Mouse (Mus musculus) forebrain, embryonic 11.5 days (tissue): ENCODE results near the gene Cyfip2. TPM values are rescaled to one million over a fixed set of nuclear protein-coding genes. Genes with fewer than 3 reads are reported as not detected.

Experiments used
- ATAC-seq: fragments of 200-750 bp; cut with Nextera tagmentation; replicated peaks from 2 replicates; pipeline ENCODE4 v1.8.0; 2017; ENCODE audit warnings: moderate TSS enrichment; ENCODE audit not compliant: low FRiP score
- DNase-seq: peaks from one replicate; pipeline ENCODE4 v3.0.0-alpha.2; 2017; ENCODE audit warnings: low spot score
- H3K27ac ChIP-seq: fragments of 300-500 bp; sonication (generic); 2 replicates; pipeline ENCODE4 v1.5.1; 2014; ENCODE audit warnings: low read depth, low read length
- H3K27me3 ChIP-seq: fragments of 300-500 bp; sonication (generic); 2 replicates; pipeline ENCODE4 v1.6.1; 2014; ENCODE audit warnings: mild to moderate bottlenecking, low read length, mixed read lengths; ENCODE audit not compliant: control insufficient read depth, insufficient read depth
- H3K36me3 ChIP-seq: fragments of 300-500 bp; sonication (generic); 2 replicates; pipeline ENCODE4 v1.6.1; 2014; ENCODE audit warnings: mild to moderate bottlenecking, low read length, moderate library complexity, mixed read lengths; ENCODE audit not compliant: control insufficient read depth, insufficient read depth
- H3K4me1 ChIP-seq: fragments of 300-500 bp; sonication (generic); replicated peaks from 2 replicates; pipeline ENCODE4 v1.6.1; 2014; ENCODE audit warnings: low read length, mixed read lengths; ENCODE audit not compliant: control insufficient read depth, insufficient read depth
- H3K4me2 ChIP-seq: fragments of 300-500 bp; sonication (generic); 2 replicates; pipeline ENCODE4 v1.6.1; 2014; ENCODE audit warnings: low read depth, mild to moderate bottlenecking, low read length, moderate library complexity, mixed read lengths; ENCODE audit not compliant: severe bottlenecking
- H3K4me3 ChIP-seq: fragments of 300-500 bp; sonication (generic); 2 replicates; pipeline ENCODE4 v1.5.1; 2014; ENCODE audit warnings: low read depth, low read length
- H3K9ac ChIP-seq: fragments of 300-500 bp; sonication (generic); 2 replicates; pipeline ENCODE4 v1.6.1; 2014; ENCODE audit warnings: low read length
- H3K9me3 ChIP-seq: fragments of 300-500 bp; sonication (generic); 2 replicates; pipeline ENCODE4 v1.6.1; 2016; ENCODE audit warnings: low read length, mixed read lengths; ENCODE audit not compliant: control insufficient read depth
- WGBS: fragments of 180-500 bp; shearing (Covaris S2); extraction: QIAGEN DNeasy Blood & Tissue Kit; methylation state at CpG from one replicate; pipeline ENCODE4 v1.1.7; 2014; 5-methylcytosine and 5-hydroxymethylcytosine counted together
- polyA plus RNA-seq: library from polyadenylated mRNA; unstranded; fragments of >200 nt; fragmentation: Nextera tagmentation; extraction: Ambion mirVana; gene quantifications from 2 replicates; pipeline ENCODE4 v1.2.1, GENCODE M21; 2014

Cyfip2 gene
- 49.9 and 50.9 TPM in 2 replicates for polyA plus RNA-seq

GRCm38 (mm10) chr11:46312523-46313035 lies at the start of gene Cyfip2:
TSS of gene Cyfip2 (minus strand) at chr11:46312859.
- Histone ChIP-seq H3K4me2 (peak within 1 kb of the TSS; percentile 94), H3K9ac (peak within 1 kb of the TSS; percentile 90), H3K9me3 (no peaks in the 10 kb centered on the region), H3K27me3 (no peaks in the 10 kb centered on the region), H3K4me3 (peak within 1 kb of the TSS; percentile 79), H3K27ac (peak within 1 kb of the TSS; percentile 57), H3K4me1 (peaks cover 18% of the 10 kb centered on the region), H3K36me3 (no peaks in the 10 kb centered on the region)
- WGBS: 7% methylated on average over 14 of the region's 14 CpGs
- DNase-seq (peak; percentile 52), ATAC-seq (0 out of 2 replicates have a peak, but pooled peaks have one; percentile 3)

- ATAC-seq (no peak), DNase-seq (no peak)
- no peak overlapping the region for H3K4me3 ChIP-seq
- H3K9me3 ChIP-seq: no peaks in the 10 kb centered on the region
- H3K9ac ChIP-seq: no peak overlapping the region
- 75% methylated on average over 2 of the region's 2 CpGs for WGBS
- H3K36me3 ChIP-seq: no peaks in the 10 kb centered on the region
- H3K27ac ChIP-seq: no peak overlapping the region
- no peak overlapping the region for H3K4me2 ChIP-seq
- no peaks in the 10 kb centered on the region for H3K27me3 ChIP-seq
- no peaks in the 10 kb centered on the region for H3K4me1 ChIP-seq
These were observed 48.5 kb upstream of the Cyfip2 start for GRCm38 (mm10) chr11:46360991-46361665.

GRCm38 (mm10) chr11:46358369-46358768 lies 45.7 kb upstream of the Cyfip2 start:
- Histone ChIP-seq H3K9ac (no peak overlapping the region), H3K36me3 (no peaks in the 10 kb centered on the region), H3K4me2 (no peak overlapping the region), H3K4me1 (no peaks in the 10 kb centered on the region), H3K9me3 (no peaks in the 10 kb centered on the region), H3K27me3 (no peaks in the 10 kb centered on the region), H3K4me3 (no peak overlapping the region), H3K27ac (no peak overlapping the region)
- WGBS: 54% methylated on average over 1 of the region's 1 CpGs
- DNase-seq (no peak), ATAC-seq (no peak)

- Histone ChIP-seq H3K27me3 (no peaks in the 10 kb centered on the region), H3K9me3 (no peaks in the 10 kb centered on the region), H3K4me2 (no peak overlapping the region), H3K36me3 (no peaks in the 10 kb centered on the region), H3K9ac (no peak overlapping the region), H3K4me1 (no peaks in the 10 kb centered on the region), H3K27ac (no peak overlapping the region), H3K4me3 (no peak overlapping the region)
- DNase-seq (no peak), ATAC-seq (no peak)
- 67% methylated on average over 2 of the region's 2 CpGs for WGBS
These were observed 37.2 kb upstream of the Cyfip2 start for GRCm38 (mm10) chr11:46349681-46350410.

GRCm38 (mm10) chr11:46348416-46348815 lies 35.8 kb upstream of the Cyfip2 start:
- Histone ChIP-seq H3K27ac (no peak overlapping the region), H3K9ac (no peak overlapping the region), H3K4me1 (no peaks in the 10 kb centered on the region), H3K27me3 (no peaks in the 10 kb centered on the region), H3K4me3 (no peak overlapping the region), H3K36me3 (no peaks in the 10 kb centered on the region), H3K9me3 (no peaks in the 10 kb centered on the region), H3K4me2 (no peak overlapping the region)
- 92% methylated on average over 3 of the region's 3 CpGs for WGBS
- DNase-seq (no peak), ATAC-seq (no peak)

GRCm38 (mm10) chr11:46347756-46348155 lies 35.1 kb upstream of the Cyfip2 start:
- 90% methylated on average over 5 of the region's 5 CpGs for WGBS

GRCm38 (mm10) chr11:46343886-46344546 lies 31.4 kb upstream of the Cyfip2 start:
- no peaks in the 10 kb centered on the region for H3K4me1 ChIP-seq
- no peak overlapping the region for H3K4me3 ChIP-seq
- H3K4me2 ChIP-seq: no peak overlapping the region
- 71% methylated on average over 5 of the region's 5 CpGs for whole genome bisulfite sequencing
- DNase-seq (no peak), ATAC-seq (no peak)
- H3K36me3 ChIP-seq: no peaks in the 10 kb centered on the region
- H3K27ac ChIP-seq: no peak overlapping the region
- H3K9ac ChIP-seq: no peak overlapping the region
- H3K9me3 ChIP-seq: no peaks in the 10 kb centered on the region
- no peaks in the 10 kb centered on the region for H3K27me3 ChIP-seq

More at GRCm38 (mm10) chr11:46347756-46348155, 35.1 kb upstream of the Cyfip2 start:
- ATAC-seq: no peak
- Histone ChIP-seq H3K36me3 (no peaks in the 10 kb centered on the region), H3K27ac (no peak overlapping the region), H3K9me3 (no peaks in the 10 kb centered on the region), H3K4me3 (no peak overlapping the region), H3K4me2 (no peak overlapping the region), H3K4me1 (no peaks in the 10 kb centered on the region), H3K27me3 (no peaks in the 10 kb centered on the region), H3K9ac (no peak overlapping the region)
- no peak for DNase-seq

GRCm38 (mm10) chr11:46341960-46342359 lies 29.3 kb upstream of the Cyfip2 start:
- no peak overlapping the region for H3K4me3 ChIP-seq
- H3K9ac ChIP-seq: no peak overlapping the region
- H3K4me1 ChIP-seq: no peaks in the 10 kb centered on the region
- H3K27me3 ChIP-seq: no peaks in the 10 kb centered on the region
- H3K36me3 ChIP-seq: no peaks in the 10 kb centered on the region
- WGBS: 97% methylated on average over 4 of the region's 4 CpGs
- ATAC-seq (no peak), DNase-seq (no peak)
- H3K27ac ChIP-seq: no peak overlapping the region
- H3K4me2 ChIP-seq: no peak overlapping the region
- H3K9me3 ChIP-seq: no peaks in the 10 kb centered on the region
